Mouse (Mus musculus): ENCODE measurements at regions not wholly inside any gene's neighbourhood (a gene's known extent, or its start where the extent isn't known, plus 50 kb on each side); places are given as distances from the start of the nearest gene placed in this dataset.

DNA sequence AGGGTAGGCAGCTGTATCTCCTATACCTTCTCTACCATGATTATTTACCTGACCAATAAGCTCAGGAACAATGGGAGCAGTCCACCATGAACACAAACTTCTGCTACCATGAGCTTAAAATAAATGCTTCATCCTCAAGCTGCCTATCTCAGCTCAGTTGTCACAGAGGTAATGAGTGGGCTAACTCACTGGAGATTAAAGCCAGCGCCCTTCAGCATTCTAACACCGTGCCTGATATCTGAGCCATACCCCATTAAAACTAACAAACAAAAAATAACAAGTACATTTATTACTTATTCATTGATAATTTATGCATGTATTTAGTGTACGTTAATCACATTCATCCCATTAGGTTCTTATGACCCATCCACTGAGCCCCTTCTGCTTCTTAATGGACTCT lies 128.6 kb downstream of the Klf5 start:
- intact Hi-C loops (cut with DNase I), result no loop called here
- DNase-seq (ENCODE audit: low spot score), result no peak

DNA sequence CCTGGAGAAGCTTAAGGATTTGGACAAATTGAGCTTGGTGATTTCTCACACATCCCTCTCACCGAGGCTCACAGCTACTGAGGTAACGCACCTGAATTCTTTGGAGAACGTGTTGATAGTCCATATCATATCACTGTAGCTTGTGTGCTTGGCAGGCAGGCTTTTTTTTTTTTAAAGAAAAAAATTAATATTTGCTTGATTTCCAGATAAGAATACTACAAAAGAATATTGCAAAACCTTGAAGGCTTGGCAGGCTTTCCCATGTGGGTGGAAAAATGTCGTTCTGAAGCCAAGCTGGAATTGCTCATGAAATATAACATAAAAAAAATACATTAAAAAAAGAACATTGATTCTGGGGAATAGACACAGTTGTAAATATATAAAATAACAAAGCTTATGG lies 131.8 kb downstream of the Klf5 start:
- DNase-seq (ENCODE audit: low spot score), result no peak

GRCm38 (mm10) chr14:99431697-99432096 lies 133.2 kb downstream of the Klf5 start:
- intact Hi-C loops (cut with DNase I), result no loop called here
- DNase-seq (ENCODE audit: low spot score), result no peak

More for the DNA sequence above, 131.8 kb downstream of the Klf5 start:
- intact Hi-C loops (cut with DNase I), result no loop called here

- no peak for DNase-seq (ENCODE audit: low spot score)
- intact Hi-C loops (cut with DNase I), result no loop called here
These were observed 136.2 kb downstream of the Klf5 start for GRCm38 (mm10) chr14:99434645-99435044.

GRCm38 (mm10) chr14:99435512-99435911 lies 137.0 kb downstream of the Klf5 start:
- intact Hi-C loops (cut with DNase I), result no loop called here
- no peak for DNase-seq (ENCODE audit: low spot score)

GRCm38 (mm10) chr14:99436051-99436450 lies 137.6 kb downstream of the Klf5 start:
- intact Hi-C loops (cut with DNase I), result no loop called here
- no peak for DNase-seq (ENCODE audit: low spot score)

DNA sequence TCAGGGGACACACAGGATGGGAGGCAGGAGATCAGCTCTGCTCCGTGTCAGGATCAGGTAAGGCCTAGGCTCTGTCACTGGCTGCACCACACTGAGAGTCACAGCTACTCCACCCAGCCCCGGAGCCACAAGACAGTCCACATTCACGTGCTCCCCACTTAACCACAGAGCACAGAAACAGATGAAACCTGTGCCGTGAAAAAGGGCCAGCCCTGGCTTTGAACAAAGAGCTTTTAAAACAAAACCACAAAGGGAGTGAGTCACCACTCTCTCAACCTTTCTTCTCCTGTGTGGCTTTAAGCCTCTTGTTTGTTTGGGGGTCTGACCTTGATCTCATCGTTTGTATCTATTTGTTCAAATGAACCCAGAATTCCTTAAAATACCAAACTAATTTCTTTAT lies 150.6 kb downstream of the Klf5 start:
- intact Hi-C loops (cut with DNase I), result no loop called here

DNA sequence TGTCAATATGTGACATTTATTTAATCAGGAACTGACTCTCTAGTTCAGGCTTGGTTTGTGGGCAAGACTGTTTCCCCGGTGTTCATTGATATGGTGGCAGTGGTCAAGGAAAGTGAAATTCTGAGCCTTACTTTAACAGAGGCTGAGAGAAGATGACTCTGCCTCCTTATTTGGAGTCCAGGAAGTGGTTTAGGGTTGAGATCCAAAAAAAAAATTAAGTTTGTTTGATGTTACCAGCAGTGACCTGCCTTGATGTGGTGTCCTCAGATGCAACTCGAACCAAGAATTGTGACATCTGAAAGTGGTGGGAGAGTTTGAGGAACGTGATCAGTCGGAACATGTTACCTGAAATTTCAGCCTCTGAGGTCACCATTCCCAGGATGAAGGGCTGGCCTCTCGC lies 151.4 kb downstream of the Klf5 start:
- no peak for DNase-seq (ENCODE audit: low spot score)
- intact Hi-C loops (cut with DNase I), result no loop called here

More for the DNA sequence above, 150.6 kb downstream of the Klf5 start:
- DNase-seq (ENCODE audit: low spot score), result no peak

- DNase-seq (ENCODE audit: low spot score), result no peak
- intact Hi-C loops (cut with DNase I), result no loop called here
These were observed 152.8 kb downstream of the Klf5 start for GRCm38 (mm10) chr14:99451110-99451795.

GRCm38 (mm10) chr14:99453916-99454315 lies 155.4 kb downstream of the Klf5 start:
- no peak for DNase-seq (ENCODE audit: low spot score)
- intact Hi-C loops (cut with DNase I), result no loop called here

- DNase-seq (ENCODE audit: low spot score), result no peak
These were observed 158.1 kb downstream of the Klf5 start for GRCm38 (mm10) chr14:99456555-99456954.

DNA sequence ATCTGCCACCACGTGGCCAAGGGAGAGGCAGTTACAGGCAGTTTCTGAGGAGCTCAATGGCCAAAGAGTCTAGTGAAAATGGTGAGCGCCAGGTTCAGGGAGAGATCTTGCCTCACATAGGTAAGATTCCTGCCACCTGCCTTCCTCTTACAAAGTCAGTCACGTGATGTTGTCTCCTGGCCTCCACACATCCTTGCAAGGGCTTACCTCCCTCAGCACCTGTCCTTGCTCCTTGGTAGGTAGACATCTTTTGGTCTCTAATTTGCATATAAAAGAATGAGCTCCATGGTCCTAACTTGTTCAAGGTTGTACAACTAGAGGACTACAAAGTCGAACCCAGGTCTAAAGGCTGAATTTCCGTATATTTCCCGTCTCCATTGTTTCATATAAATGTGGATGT lies 159.1 kb downstream of the Klf5 start:
- intact Hi-C loops (cut with DNase I), result no loop called here
- no peak for DNase-seq (ENCODE audit: low spot score)

More at GRCm38 (mm10) chr14:99456555-99456954, 158.1 kb downstream of the Klf5 start:
- intact Hi-C loops (cut with DNase I), result no loop called here

DNA sequence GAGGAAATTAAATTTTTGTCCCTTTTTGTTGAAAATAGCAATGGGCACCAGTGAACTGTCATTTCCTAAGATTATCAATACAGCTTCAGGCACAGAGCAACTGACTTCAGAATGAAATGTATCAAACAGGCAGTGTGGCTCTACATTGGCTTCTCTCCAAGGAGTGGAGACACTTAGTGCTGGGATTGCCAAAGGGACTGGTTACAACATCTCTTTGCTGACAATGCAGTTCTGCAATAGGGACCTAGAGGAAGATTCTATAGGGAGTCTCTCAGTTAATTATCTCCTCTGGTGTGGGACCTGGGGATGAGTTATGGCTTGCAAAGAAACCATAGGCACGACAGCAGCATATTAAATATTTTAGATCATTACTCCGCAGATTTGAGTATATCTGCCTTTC lies 173.6 kb downstream of the Klf5 start:
- intact Hi-C loops (cut with DNase I), result no loop called here
- no peak for DNase-seq (ENCODE audit: low spot score)

GRCm38 (mm10) chr14:99475271-99475670 lies 176.8 kb downstream of the Klf5 start:
- intact Hi-C loops (cut with DNase I), result no loop called here
- no peak for DNase-seq (ENCODE audit: low spot score)

DNA sequence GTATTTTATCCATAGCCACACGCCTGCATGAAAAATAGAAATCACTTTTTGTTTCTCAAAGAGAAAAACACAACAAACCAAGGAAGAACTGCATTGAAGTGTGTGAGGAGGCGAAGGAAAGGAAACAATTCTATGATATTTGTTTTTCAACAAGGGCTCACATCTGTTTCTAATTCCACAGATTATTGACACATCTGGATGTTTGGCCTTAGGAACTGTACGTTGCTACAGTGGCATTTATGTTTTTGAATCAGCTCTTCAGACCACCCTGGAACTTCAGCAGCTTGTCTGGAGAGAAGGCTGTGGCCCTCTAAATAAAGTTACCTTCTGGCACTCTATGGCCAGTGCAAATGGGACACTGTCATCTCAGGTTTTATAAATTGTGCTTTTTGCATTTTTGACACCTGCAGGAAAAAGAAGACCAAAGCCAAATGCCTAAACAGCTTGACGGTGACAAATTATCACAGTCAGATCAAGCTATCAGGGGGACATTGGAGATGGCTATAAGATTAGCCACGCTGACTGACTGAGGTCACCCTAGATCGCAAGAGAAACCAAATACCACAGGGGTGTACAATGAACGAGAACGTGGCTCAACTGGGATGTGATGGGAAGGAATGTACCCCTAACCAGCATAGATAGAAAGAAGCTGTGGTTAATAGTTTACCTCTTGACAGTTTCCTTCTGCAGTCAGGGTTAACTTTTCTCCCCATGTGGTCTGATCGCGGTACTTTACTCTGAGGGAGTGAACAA lies 182.0 kb downstream of the Klf5 start:
- intact Hi-C loops (cut with DNase I), result no loop called here
- no peak for DNase-seq (ENCODE audit: low spot score)

GRCm38 (mm10) chr14:99487981-99488380 lies 189.5 kb downstream of the Klf5 start:
- intact Hi-C loops (cut with DNase I), result no loop called here
- DNase-seq (ENCODE audit: low spot score), result no peak

GRCm38 (mm10) chr14:99493197-99493596 lies 194.7 kb downstream of the Klf5 start:
- intact Hi-C loops (cut with DNase I), result no loop called here
- no peak for DNase-seq (ENCODE audit: low spot score)

DNA sequence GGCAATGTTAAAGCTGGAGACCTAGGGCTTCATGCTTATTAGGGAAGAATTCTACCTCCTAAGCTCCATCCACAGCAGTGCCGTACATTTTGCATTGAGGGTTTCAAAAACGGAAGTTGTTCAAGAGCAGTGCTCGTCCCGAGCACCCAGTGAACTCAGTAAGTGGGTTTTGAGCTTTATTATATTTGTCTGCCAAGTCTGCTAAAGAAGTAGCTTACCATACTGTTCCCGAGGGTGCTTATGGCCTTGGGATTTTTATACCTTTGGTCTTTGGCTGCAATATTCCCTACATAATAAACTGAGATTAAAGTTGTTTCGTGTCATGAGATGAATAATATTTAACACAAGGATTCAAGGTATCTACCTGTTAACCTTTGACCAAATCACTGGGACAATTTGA lies 195.2 kb downstream of the Klf5 start:
- DNase-seq (ENCODE audit: low spot score), result no peak
- intact Hi-C loops (cut with DNase I), result no loop called here

DNA sequence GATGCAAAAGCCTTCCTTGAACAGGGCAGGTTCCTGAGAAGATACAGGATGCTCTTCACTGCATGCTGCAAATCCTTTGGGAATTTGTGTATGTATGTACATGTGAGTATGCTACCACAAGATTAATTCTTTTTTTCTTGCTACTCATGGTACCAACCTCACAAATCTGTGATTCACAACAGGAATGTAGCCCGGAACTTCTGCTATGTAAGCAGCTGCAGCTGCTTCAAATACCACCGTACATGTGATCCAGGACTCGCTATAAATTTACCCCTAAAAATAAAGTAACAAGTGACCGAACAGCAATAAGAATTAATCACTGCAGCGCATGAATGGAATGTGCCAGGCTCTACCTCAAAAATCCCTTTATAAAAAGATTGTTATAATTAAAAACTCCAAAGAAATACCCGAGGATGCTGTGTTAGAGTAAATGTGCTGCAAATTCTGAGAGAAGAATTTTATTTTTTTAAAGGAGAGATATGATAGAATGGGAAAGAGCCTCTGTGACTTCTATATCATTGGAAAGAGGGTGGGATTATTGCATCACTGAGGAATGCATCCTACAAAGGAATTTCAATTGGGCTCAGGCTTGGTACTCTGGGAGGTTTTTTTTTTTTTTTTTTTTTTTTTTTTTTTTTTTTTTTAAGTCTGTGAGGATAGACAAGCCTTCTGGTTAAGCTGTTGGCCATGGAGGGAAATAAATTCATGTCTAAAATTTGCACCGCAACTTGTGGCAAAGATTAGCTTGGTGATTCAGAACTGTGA lies 201.2 kb downstream of the Klf5 start:
- DNase-seq (ENCODE audit: low spot score), result no peak
- intact Hi-C loops (cut with DNase I), result no loop called here

DNA sequence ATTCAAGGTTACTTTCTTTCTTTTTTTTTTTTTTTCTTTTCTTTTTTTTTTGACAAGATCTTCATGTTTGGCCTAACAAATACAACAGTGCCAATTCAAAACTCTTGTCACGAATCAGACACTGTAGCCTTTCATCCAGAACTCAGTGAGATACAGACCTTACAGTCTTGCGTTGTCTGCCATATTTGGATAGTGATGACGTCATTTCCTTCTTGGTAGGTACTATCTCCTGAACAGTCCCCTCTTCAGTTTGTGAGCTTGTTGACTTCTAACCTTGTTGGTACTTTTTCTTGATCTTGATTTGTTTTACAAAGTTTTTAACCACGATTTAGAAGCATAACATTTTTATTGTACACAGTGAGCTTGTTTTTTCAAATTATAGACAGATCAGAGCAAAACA lies 206.4 kb downstream of the Klf5 start:
- DNase-seq (ENCODE audit: low spot score), result no peak
- intact Hi-C loops (cut with DNase I), result no loop called here
